Mouse (Mus musculus) liver, embryonic 13.5 days (tissue): ENCODE results near the gene Gm21962. TPM values are rescaled to one million over a fixed set of nuclear protein-coding genes. Genes with fewer than 3 reads are reported as not detected.
"Not testable (repeated sequence)": the region's sequence is repeated elsewhere in the genome, so short reads cannot be mapped to it uniquely, and the experiment has no call there.

Experiments
- ATAC-seq: fragments of 200-750 bp; cut with Nextera tagmentation; 2 replicates; pipeline ENCODE4 v1.8.0; 2017; ENCODE audit warnings: low read depth, mild to moderate bottlenecking, moderate number of reproducible peaks, moderate library complexity
- DNase-seq: peaks from one replicate; pipeline ENCODE4 v3.0.0; 2022
- H3K27ac ChIP-seq: fragments of 300-500 bp; sonication (generic); 2 replicates; pipeline ENCODE4 v1.5.1; 2015; ENCODE audit warnings: moderate library complexity, mild to moderate bottlenecking, inconsistent platforms
- H3K27me3 ChIP-seq: fragments of 300-500 bp; sonication (generic); 2 replicates; pipeline ENCODE4 v1.6.1; 2015; ENCODE audit warnings: mild to moderate bottlenecking, inconsistent platforms
- H3K36me3 ChIP-seq: fragments of 300-500 bp; sonication (generic); 2 replicates; pipeline ENCODE4 v1.6.1; 2015; ENCODE audit warnings: mild to moderate bottlenecking, inconsistent platforms
- H3K4me1 ChIP-seq: fragments of 300-500 bp; sonication (generic); replicated peaks from 2 replicates; pipeline ENCODE4 v1.6.1; 2015; ENCODE audit warnings: inconsistent platforms
- H3K4me2 ChIP-seq: fragments of 300-500 bp; sonication (generic); 2 replicates; pipeline ENCODE4 v1.6.1; 2015; ENCODE audit warnings: inconsistent platforms, mild to moderate bottlenecking, moderate library complexity
- H3K4me3 ChIP-seq: fragments of 300-500 bp; sonication (generic); replicated peaks from 2 replicates; pipeline ENCODE4 v1.5.1; 2015; ENCODE audit warnings: mild to moderate bottlenecking, inconsistent platforms
- H3K9ac ChIP-seq: fragments of 300-500 bp; sonication (generic); 2 replicates; pipeline ENCODE4 v1.6.1; 2015; ENCODE audit warnings: mild to moderate bottlenecking, inconsistent platforms
- H3K9me3 ChIP-seq: fragments of 300-500 bp; sonication (generic); replicated peaks from 2 replicates; pipeline ENCODE4 v1.6.1; 2016; ENCODE audit warnings: inconsistent platforms
- WGBS: fragments of 180-500 bp; shearing (Covaris S2); methylation state at CpG from one replicate; pipeline ENCODE4 v1.1.7; 2015; ENCODE audit not compliant: insufficient replicate concordance; 5-methylcytosine and 5-hydroxymethylcytosine counted together
- polyA plus RNA-seq: library from polyadenylated mRNA; unstranded; fragments of >200 nt; fragmentation: Nextera tagmentation; extraction: Ambion mirVana; gene quantifications from 2 replicates; pipeline ENCODE4 v1.2.1, GENCODE M21; 2015

The Gm21962 gene
- polyA plus RNA-seq, result not detected in 2 replicates

- DNase-seq, H3K4me1 ChIP-seq, H3K27me3 ChIP-seq, H3K9me3 ChIP-seq, H3K27ac ChIP-seq, H3K4me3 ChIP-seq, H3K36me3 ChIP-seq, H3K4me2 ChIP-seq, H3K9ac ChIP-seq, ATAC-seq: not testable (repeated sequence)
- no CpG with 5 or more reads among the region's 3 CpGs for WGBS
Observed at GRCm38 (mm10) chr3:137671224-137671623, at the start of gene Gm21962. Gm21962 (plus strand) TSS chr3:137671524.

- no peaks in the 10 kb centered on the region for H3K36me3 ChIP-seq
- no peaks in the 10 kb centered on the region for H3K9me3 ChIP-seq
- H3K4me1 ChIP-seq, result 0 out of 2 replicates have a peak, but pooled peaks cover 5% of the 10 kb centered on the region
- no peak overlapping the region for H3K4me3 ChIP-seq
- ATAC-seq (no peak), DNase-seq (no peak)
- H3K27ac ChIP-seq, result no peak overlapping the region
- no peak overlapping the region for H3K4me2 ChIP-seq
- H3K9ac ChIP-seq, result no peak overlapping the region
- WGBS, result 21% methylated on average over 6 of the region's 6 CpGs
- peaks cover 18% of the 10 kb centered on the region for H3K27me3 ChIP-seq
Observed at GRCm38 (mm10) chr3:137622091-137622490, 49.2 kb upstream of the Gm21962 start.

- 0 out of 2 replicates have a peak, but pooled peaks cover 5% of the 10 kb centered on the region for H3K4me1 ChIP-seq
- H3K36me3 ChIP-seq, result no peaks in the 10 kb centered on the region
- H3K4me2 ChIP-seq, result peak overlapping the region; percentile 73
- H3K9me3 ChIP-seq, result no peaks in the 10 kb centered on the region
- ATAC-seq (peak; percentile 51; the same call in 1 of the 2 replicates), DNase-seq (no peak)
- 0 out of 2 replicates have a peak overlapping the region, but pooled peaks have one; percentile 13 for H3K9ac ChIP-seq
- H3K27ac ChIP-seq, result no peak overlapping the region
- H3K27me3 ChIP-seq, result peaks cover 18% of the 10 kb centered on the region
- peak overlapping the region; percentile 55 for H3K4me3 ChIP-seq
- 25% methylated on average over 14 of the region's 14 CpGs for WGBS
Observed at GRCm38 (mm10) chr3:137622895-137623580, 48.3 kb upstream of the Gm21962 start.

GRCm38 (mm10) chr3:137623581-137624362, 47.6 kb upstream of the Gm21962 start:
- WGBS, result 1% methylated on average over 47 of the region's 47 CpGs
- peak overlapping the region; percentile 55 for H3K4me3 ChIP-seq
- ATAC-seq (peak; percentile 82), DNase-seq (no peak)
- H3K27me3 ChIP-seq, result peaks cover 18% of the 10 kb centered on the region
- H3K27ac ChIP-seq, result no peak overlapping the region
- H3K9ac ChIP-seq, result peak overlapping the region; percentile 13; the same call in 1 of the 2 replicates
- 0 out of 2 replicates have a peak, but pooled peaks cover 5% of the 10 kb centered on the region for H3K4me1 ChIP-seq
- H3K4me2 ChIP-seq, result peak overlapping the region; percentile 73
- no peaks in the 10 kb centered on the region for H3K36me3 ChIP-seq
- H3K9me3 ChIP-seq, result no peaks in the 10 kb centered on the region

- H3K4me1 ChIP-seq, result 0 out of 2 replicates have a peak, but pooled peaks cover 5% of the 10 kb centered on the region
- no peak overlapping the region for H3K4me2 ChIP-seq
- no peak overlapping the region for H3K9ac ChIP-seq
- ATAC-seq (no peak), DNase-seq (no peak)
- H3K27ac ChIP-seq, result no peak overlapping the region
- WGBS, result 63% methylated on average over 5 of the region's 5 CpGs
- H3K36me3 ChIP-seq, result no peaks in the 10 kb centered on the region
- no peaks in the 10 kb centered on the region for H3K9me3 ChIP-seq
- H3K27me3 ChIP-seq, result peaks cover 18% of the 10 kb centered on the region
- H3K4me3 ChIP-seq, result no peak overlapping the region
Observed at GRCm38 (mm10) chr3:137625054-137625453, 46.3 kb upstream of the Gm21962 start.

- no peak overlapping the region for H3K27ac ChIP-seq
- no peak overlapping the region for H3K4me2 ChIP-seq
- no peaks in the 10 kb centered on the region for H3K27me3 ChIP-seq
- no peak for DNase-seq
- no peaks in the 10 kb centered on the region for H3K36me3 ChIP-seq
- WGBS, result 64% methylated on average over 10 of the region's 10 CpGs
- H3K9me3 ChIP-seq, result no peaks in the 10 kb centered on the region
- no peak overlapping the region for H3K4me3 ChIP-seq
- no peaks in the 10 kb centered on the region for H3K4me1 ChIP-seq
- no peak overlapping the region for H3K9ac ChIP-seq
- no peak for ATAC-seq
Observed at GRCm38 (mm10) chr3:137633726-137634125, 37.6 kb upstream of the Gm21962 start.

- ATAC-seq, result no peak
- no peaks in the 10 kb centered on the region for H3K27me3 ChIP-seq
- 62% methylated on average over 4 of the region's 4 CpGs for WGBS
- no peak for DNase-seq
- H3K9me3 ChIP-seq, result no peaks in the 10 kb centered on the region
- no peak overlapping the region for H3K9ac ChIP-seq
- H3K4me3 ChIP-seq, result no peak overlapping the region
- H3K4me2 ChIP-seq, result no peak overlapping the region
- no peaks in the 10 kb centered on the region for H3K36me3 ChIP-seq
- no peak overlapping the region for H3K27ac ChIP-seq
- H3K4me1 ChIP-seq, result no peaks in the 10 kb centered on the region
Observed at GRCm38 (mm10) chr3:137636571-137636970, 34.8 kb upstream of the Gm21962 start.

- DNase-seq (no peak), ATAC-seq (no peak)
- Histone ChIP-seq H3K4me2 (no peak overlapping the region), H3K36me3 (no peaks in the 10 kb centered on the region), H3K9me3 (no peaks in the 10 kb centered on the region), H3K27me3 (no peaks in the 10 kb centered on the region), H3K4me1 (no peaks in the 10 kb centered on the region), H3K27ac (no peak overlapping the region), H3K4me3 (no peak overlapping the region), H3K9ac (no peak overlapping the region)
- WGBS, result 70% methylated on average over 5 of the region's 5 CpGs
Observed at GRCm38 (mm10) chr3:137641238-137641637, 30.1 kb upstream of the Gm21962 start.

- no peaks in the 10 kb centered on the region for H3K27me3 ChIP-seq
- no peaks in the 10 kb centered on the region for H3K36me3 ChIP-seq
- H3K9me3 ChIP-seq, result no peaks in the 10 kb centered on the region
- no peak overlapping the region for H3K4me2 ChIP-seq
- 57% methylated on average over 8 of the region's 8 CpGs for WGBS
- no peak overlapping the region for H3K27ac ChIP-seq
- H3K4me1 ChIP-seq, result no peaks in the 10 kb centered on the region
- ATAC-seq, result no peak
- DNase-seq, result no peak
- no peak overlapping the region for H3K4me3 ChIP-seq
- H3K9ac ChIP-seq, result no peak overlapping the region
Observed at GRCm38 (mm10) chr3:137642137-137642536, 29.2 kb upstream of the Gm21962 start.

GRCm38 (mm10) chr3:137642568-137642967, 28.8 kb upstream of the Gm21962 start:
- DNase-seq (no peak), ATAC-seq (no peak)
- Histone ChIP-seq H3K4me3 (no peak overlapping the region), H3K4me1 (no peaks in the 10 kb centered on the region), H3K27ac (no peak overlapping the region), H3K9me3 (no peaks in the 10 kb centered on the region), H3K9ac (no peak overlapping the region), H3K36me3 (no peaks in the 10 kb centered on the region), H3K27me3 (no peaks in the 10 kb centered on the region), H3K4me2 (no peak overlapping the region)
- WGBS, result 62% methylated on average over 3 of the region's 3 CpGs

GRCm38 (mm10) chr3:137644081-137644480, 27.2 kb upstream of the Gm21962 start:
- DNase-seq (no peak), ATAC-seq (no peak)
- Histone ChIP-seq H3K4me2 (no peak overlapping the region), H3K4me1 (no peaks in the 10 kb centered on the region), H3K36me3 (no peaks in the 10 kb centered on the region), H3K4me3 (no peak overlapping the region), H3K27ac (no peak overlapping the region), H3K9ac (no peak overlapping the region), H3K27me3 (no peaks in the 10 kb centered on the region), H3K9me3 (no peaks in the 10 kb centered on the region)
- WGBS, result 68% methylated on average over 3 of the region's 3 CpGs
